Mouse (Mus musculus): ENCODE results near the gene Gm6164.
"Not testable (repeated sequence)": the region's sequence is repeated elsewhere in the genome, so short reads cannot be mapped to it uniquely, and the experiment has no call there.

Gm6164 gene

DNA sequence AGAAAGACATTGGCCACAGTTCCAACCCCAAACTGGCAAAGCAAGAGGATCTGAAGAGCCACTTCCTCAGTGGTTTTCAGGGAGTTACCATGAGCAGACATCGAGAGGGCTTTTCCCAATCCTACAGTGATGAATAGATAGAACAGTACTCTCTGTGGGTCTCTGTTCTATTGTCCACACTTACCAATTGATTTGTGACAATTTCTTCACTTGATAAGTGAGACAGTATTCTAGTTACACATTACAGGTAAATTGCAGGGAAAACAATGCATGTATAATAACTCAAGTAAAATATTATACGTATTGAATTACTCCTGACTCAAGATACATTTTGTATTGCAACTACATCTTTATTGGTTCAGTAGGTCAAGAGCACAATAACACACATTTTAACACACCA, at the start of gene Gm6164:
TSS of gene Gm6164 (minus strand) at position 101 of the 400 bp plus-strand sequence.
- DNase-seq (ENCODE audit: extremely low spot score), result not testable (repeated sequence)

- DNase-seq (ENCODE audit: extremely low spot score), result not testable (repeated sequence)
Measured at GRCm38 (mm10) chr7:20233728-20234127, 28.3 kb upstream of the Gm6164 start, which contains the start of gene Gm4498. Gm4498 (minus strand) TSS chr7:20233828.

DNA sequence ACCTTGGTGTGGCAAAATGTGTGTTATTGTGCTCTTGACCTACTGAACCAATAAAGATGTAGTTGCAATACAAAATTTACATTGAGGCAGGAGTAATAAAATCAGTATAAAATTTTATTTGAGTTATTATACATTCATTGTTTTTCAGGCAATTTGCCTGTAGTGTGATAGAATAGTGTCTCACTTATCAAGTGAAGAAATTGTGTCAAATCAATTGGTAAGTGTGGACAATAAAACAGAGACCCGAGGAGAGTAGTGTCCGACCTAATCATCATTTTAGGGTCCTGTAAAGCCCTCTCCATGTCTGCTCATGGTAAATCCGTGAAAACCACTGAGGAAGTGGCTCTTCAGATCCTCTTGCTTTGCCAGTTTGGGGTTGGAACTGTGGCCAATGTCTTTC, 12.0 kb downstream of the Gm6164 start, which contains the start of gene Vmn1r95:
TSS of gene Vmn1r95 (plus strand) at position 301 of the 400 bp plus-strand sequence.
- DNase-seq (ENCODE audit: extremely low spot score), result not testable (repeated sequence)

DNA sequence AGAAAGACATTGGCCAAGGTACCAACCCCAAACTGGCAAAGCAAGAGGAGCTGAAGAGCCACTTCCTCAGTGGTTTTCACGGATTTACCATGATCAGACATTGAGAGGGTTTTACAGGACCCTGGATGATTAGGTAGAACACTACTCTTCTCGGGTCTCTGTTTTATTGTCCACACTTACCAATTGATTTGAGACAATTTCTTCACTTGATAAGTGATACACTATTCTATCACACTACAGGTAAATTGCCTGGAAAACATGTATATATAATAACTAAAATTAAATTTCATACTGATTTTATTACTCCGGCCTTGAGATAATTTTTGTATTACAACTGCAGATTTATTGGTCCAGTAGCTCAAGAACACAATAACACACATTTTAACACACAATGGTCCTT, 37.1 kb downstream of the Gm6164 start, which contains the start of gene Vmn1r94:
TSS of gene Vmn1r94 (minus strand) at position 101 of the 400 bp plus-strand sequence.
- not testable (repeated sequence) for DNase-seq (ENCODE audit: extremely low spot score)
